Mouse (Mus musculus): ENCODE measurements around the gene Tedc2. TPM values are rescaled to one million over a fixed set of nuclear protein-coding genes. Genes with fewer than 3 reads are reported as not detected.

Gene Tedc2
- total RNA-seq (2012; rRNA removed), result 18.5 and 22.6 TPM in 2 replicates
- 10 to 100 TPM in 1 of 2 experiments, not detected in 1; 24.6 TPM for polyA plus RNA-seq (2012; ENCODE audit: insufficient read depth in 1 of 2, insufficient read length in 2 of 2, low read depth in 1 of 2, low replicate concordance in 2 of 2, missing spikeins in 1 of 2)

DNA sequence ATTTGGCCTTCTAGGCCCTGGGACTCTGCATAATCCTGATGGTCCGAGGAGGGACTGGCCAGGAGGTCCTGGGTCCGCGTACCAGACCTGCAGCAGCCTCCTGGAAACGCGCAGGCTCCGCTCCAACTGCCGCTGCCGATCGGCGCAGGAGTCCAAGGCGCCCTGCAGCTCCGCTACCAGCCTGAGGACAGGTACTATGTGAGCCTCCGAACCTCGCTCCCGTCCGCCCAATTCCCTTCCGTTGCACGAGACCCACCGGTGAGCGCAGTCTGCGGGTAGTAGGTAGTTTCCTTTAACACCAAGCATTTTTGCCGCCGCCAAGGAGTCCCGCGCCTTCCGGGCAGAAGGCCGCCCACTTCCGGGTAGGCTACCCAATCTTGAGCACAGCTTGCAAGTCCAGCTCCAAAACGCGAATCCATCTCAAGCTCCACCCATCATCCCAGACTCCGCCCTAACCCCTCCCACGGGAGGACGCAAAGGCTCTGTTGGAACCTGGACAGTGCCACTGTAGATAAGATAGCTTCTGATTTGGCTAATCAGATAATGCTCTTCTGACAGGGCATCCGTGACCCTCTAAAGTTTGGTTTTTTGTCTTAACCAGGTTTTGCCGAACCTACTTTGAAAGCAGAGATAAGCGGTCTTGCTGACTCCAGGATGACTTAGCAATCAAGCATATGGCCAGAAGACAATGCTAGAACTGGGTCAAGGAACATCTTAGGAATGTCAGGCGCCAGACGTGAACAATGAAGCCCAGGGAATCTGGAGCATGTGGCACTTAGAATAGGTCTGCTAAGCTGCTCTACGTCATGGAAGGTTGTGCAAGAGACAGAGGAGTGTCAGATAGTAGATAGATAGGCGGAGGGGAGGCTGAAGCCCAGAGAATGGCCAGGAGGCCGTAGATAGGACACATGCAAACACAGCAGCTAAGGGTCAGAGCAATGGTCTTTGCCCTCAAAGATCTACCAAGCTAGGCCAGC, at the start of gene Tedc2:
Gene Tedc2 (minus strand): TSS at position 417 of the 977 bp plus-strand sequence.
- H3K36me3 ChIP-seq (ENCODE audit: control insufficient read depth in 1 of 2, insufficient read depth in 2 of 2, low read length in 2 of 2), result peaks cover 7% of the 10 kb centered on the region in 2 experiments; a peak in 3 of 4 replicates
- TF ChIP-seq CTCF (IDR thresholded peaks at IDR 0.05 in 2 of 3, conservative IDR thresholded peaks at IDR 0.05 in 1 of 3; ENCODE audit: control insufficient read depth in 1 of 3, insufficient read depth in 1 of 3, low read depth in 2 of 3, low read length in 3 of 3, poor library complexity in 1 of 3, severe bottlenecking in 1 of 3) (no peak), RCOR1 (IDR thresholded peaks at IDR 0.05; ENCODE audit: low read depth, low read length) (peak; percentile 21; the same call in 1 of the 2 replicates), MYC (IDR thresholded peaks at IDR 0.05; ENCODE audit: low read depth, low read length) (0 out of 2 replicates have a peak, but pooled peaks have one; percentile 45), GABPA (IDR thresholded peaks at IDR 0.05; ENCODE audit: low read depth, low read length) (peak; percentile 97), MEF2A (IDR thresholded peaks at IDR 0.05; ENCODE audit: extremely low read depth, insufficient replicate concordance, low read depth, low read length, poor library complexity, severe bottlenecking) (no peak), CHD2 (IDR thresholded peaks at IDR 0.05; ENCODE audit: low read length) (no peak), RAD21 (IDR thresholded peaks at IDR 0.05; ENCODE audit: low read depth, low read length) (no peak), GATA1 (IDR thresholded peaks at IDR 0.05; ENCODE audit: low read depth, low read length) (peak; percentile 96), MYB (IDR thresholded peaks at IDR 0.05; ENCODE audit: low read depth, low read length) (peak; percentile 22; the same call in 1 of the 2 replicates), EP300 (IDR thresholded peaks at IDR 0.05; ENCODE audit: low read depth in 1 of 2, low read length in 2 of 2) (peak; percentile 53 to 57), TAL1 (IDR thresholded peaks at IDR 0.05; ENCODE audit: low read length) (no peak), UBTF (IDR thresholded peaks at IDR 0.05; ENCODE audit: borderline replicate concordance, insufficient read depth, low read depth, low read length) (no peak), TCF12 (IDR thresholded peaks at IDR 0.05; ENCODE audit: low read depth, low read length) (peak; percentile 58), E2F4 (IDR thresholded peaks at IDR 0.05; ENCODE audit: borderline replicate concordance, low read depth, low read length) (peak; percentile 88; the same call in 1 of the 2 replicates), CHD1 (IDR thresholded peaks at IDR 0.05; ENCODE audit: low read depth, low read length) (no peak), POLR2A (IDR thresholded peaks at IDR 0.05; ENCODE audit: control insufficient read depth in 1 of 2, insufficient read depth in 1 of 2, low read depth in 1 of 2, low read length in 2 of 2, poor library complexity in 1 of 2) (peak; percentile 49 to 85), POLR2AphosphoS2 (IDR thresholded peaks at IDR 0.05; ENCODE audit: low read length) (peak; percentile 62), MAX (IDR thresholded peaks at IDR 0.05; ENCODE audit: low read length) (peak; percentile 55), TBP (IDR thresholded peaks at IDR 0.05; ENCODE audit: low read depth, low read length) (peak; percentile 47; the same call in 1 of the 2 replicates), ZNF384 (IDR thresholded peaks at IDR 0.05; ENCODE audit: low read depth, low read length) (no peak), ETS1 (IDR thresholded peaks at IDR 0.05; ENCODE audit: low read depth, low read length) (peak; percentile 76), USF1 (IDR thresholded peaks at IDR 0.05; ENCODE audit: low read depth, low read length) (no peak), MAZ (IDR thresholded peaks at IDR 0.05; ENCODE audit: low read depth, low read length) (0 out of 2 replicates have a peak, but pooled peaks have one; percentile 42), ZMIZ1 (IDR thresholded peaks at IDR 0.05; ENCODE audit: low read depth, low read length) (peak; percentile 46), BHLHE40 (IDR thresholded peaks at IDR 0.05; ENCODE audit: borderline replicate concordance, low read depth, low read length) (peak; percentile 56; the same call in 1 of the 2 replicates), MXI1 (IDR thresholded peaks at IDR 0.05; ENCODE audit: low read depth, low read length) (peak; percentile 75), SMC3 (IDR thresholded peaks at IDR 0.05; ENCODE audit: low read depth, low read length) (no peak), NELFE (IDR thresholded peaks at IDR 0.05; ENCODE audit: low read depth, low read length) (peak; percentile 91), MAFK (IDR thresholded peaks at IDR 0.05; ENCODE audit: borderline replicate concordance, low read depth, low read length) (no peak; the same call in none of the 2 replicates), JUND (IDR thresholded peaks at IDR 0.05; ENCODE audit: low read depth, low read length) (no peak), HCFC1 (IDR thresholded peaks at IDR 0.05; ENCODE audit: low read depth, low read length) (peak; percentile 78), POLR2AphosphoS5 (IDR thresholded peaks at IDR 0.05; ENCODE audit: borderline replicate concordance, low read depth, low read length) (peak; percentile 84; the same call in 1 of the 2 replicates), KAT2A (conservative IDR thresholded peaks at IDR 0.05; ENCODE audit: low read depth, low read length) (no peak; the same call in 1 of the 2 replicates), ZKSCAN1 (IDR thresholded peaks at IDR 0.05; ENCODE audit: low read depth, low read length) (0 out of 2 replicates have a peak, but pooled peaks have one; percentile 53)

More for the DNA sequence above, at the start of gene Tedc2:
- H3K27ac ChIP-seq (ENCODE audit: control insufficient read depth, low read depth, low read length), result peak within 1 kb of the TSS; percentile 91
- H3K4me3 ChIP-seq (ENCODE audit: control insufficient read depth in 1 of 2, insufficient read depth in 1 of 2, low read depth in 2 of 2, low read length in 2 of 2), result peak within 1 kb of the TSS; percentile 80 to 94
- peak; percentile 97 for DNase-seq (ENCODE audit: low read depth, low spot score)
- H3K79me2 ChIP-seq (ENCODE audit: control insufficient read depth, insufficient read depth, low read length, poor library complexity), result peaks cover 18% of the 10 kb centered on the region
- no peaks in the 10 kb centered on the region for H3K9me3 ChIP-seq (replicated peaks; ENCODE audit: insufficient read depth, low read length)
- H3K27me3 ChIP-seq (ENCODE audit: control insufficient read depth in 1 of 2, insufficient read depth in 2 of 2, low read length in 2 of 2), result no peaks in the 10 kb centered on the region
- peaks cover 3 to 14% of the 10 kb centered on the region in 2 experiments; a peak in 3 of 4 replicates for H3K4me1 ChIP-seq (ENCODE audit: control insufficient read depth in 1 of 2, insufficient read depth in 2 of 2, low read length in 2 of 2)
- peak within 1 kb of the TSS; percentile 88 for H3K9ac ChIP-seq (ENCODE audit: control insufficient read depth, low read depth, low read length, poor library complexity, severe bottlenecking)

Measured in MEL (cell line).